Mouse (Mus musculus) heart, postnatal 0 days (tissue): ENCODE measurements around the gene Prlh.

ENCODE experiments used
- CTCF ChIP-seq: IDR thresholded peaks from 2 replicates; pipeline ENCODE4 v1.5.1; 2016; ENCODE audit warnings: antibody characterized with exemption, control low read depth, low read depth
- EP300 ChIP-seq: IDR thresholded peaks from 2 replicates; pipeline ENCODE4 v1.6.1; 2016; ENCODE audit warnings: antibody characterized with exemption, low read depth

GRCm38 (mm10) chr1:90945171-90945570, 7.7 kb upstream of the Prlh start:
- no peak for TF ChIP-seq CTCF
- no peak for TF ChIP-seq EP300
